Mouse (Mus musculus) heart, adult 18-20 months (tissue): ENCODE data around the gene Bdp1. TPM values are rescaled to one million over a fixed set of nuclear protein-coding genes. Genes with fewer than 3 reads are reported as not detected.
"Not testable (repeated sequence)": the region's sequence is repeated elsewhere in the genome, so short reads cannot be mapped to it uniquely, and the experiment has no call there.

ENCODE experiments used
- DNase-seq, 2 experiments: peaks; one replicate each; pipeline ENCODE4 v3.0.0; 2021 to 2022; ENCODE audit warnings: mixed read lengths in 1 of 2
- long read RNA-seq, 2 experiments: library from polyadenylated mRNA; stranded (forward); transcript quantifications; one replicate each; pipeline ENCODE4 v2.0.0; 2021
- total RNA-seq, 2 experiments: library from RNA; stranded (reverse); gene quantifications; 2 replicates each; pipeline ENCODE4 v1.2.3; 2021

Gene Bdp1
- total RNA-seq = 10 to 100 TPM; 23.9 to 28.7 TPM
- long read RNA-seq, experiment 1, partial matches to known transcripts = 0 of 1 reads
- long read RNA-seq, experiment 1, other reads (novel, unspliced or antisense) = 1 of 1 reads
- long read RNA-seq, experiment 2 = 0 reads

DNA sequence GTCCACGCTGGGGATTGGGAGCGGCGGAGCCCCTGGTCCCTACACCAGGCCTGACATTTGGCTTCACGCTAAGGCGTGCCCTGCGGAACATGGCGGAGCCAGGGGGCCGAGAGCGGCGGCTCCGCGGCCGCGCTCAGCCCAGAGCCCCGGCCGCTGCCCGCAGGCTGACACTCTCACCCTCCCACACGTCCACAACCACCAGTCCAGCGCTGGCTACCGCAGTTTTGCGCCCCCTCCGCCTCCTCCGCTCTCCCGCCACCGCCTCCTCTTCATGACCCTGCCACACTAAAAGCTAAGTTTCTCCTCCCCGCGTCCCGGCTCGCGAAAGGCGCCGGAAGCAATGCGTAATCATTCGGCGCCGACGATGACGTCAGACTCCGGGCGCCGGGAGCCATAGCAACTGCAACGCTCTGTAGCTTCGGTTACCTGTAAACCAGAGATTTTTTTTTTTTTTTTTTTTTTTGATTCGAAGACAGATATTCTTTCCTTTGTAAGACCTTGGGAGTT, at the start of gene Bdp1:
Bdp1 (minus strand) TSS at position 323 of the 507 bp plus-strand sequence.
- peak; percentile 94 to 98 for DNase-seq

- DNase-seq = peak in 1 of 2 experiments; percentile 27
Observed at GRCm38 (mm10) chr13:100152659-100153058, 48.8 kb upstream of the Bdp1 start.

DNA sequence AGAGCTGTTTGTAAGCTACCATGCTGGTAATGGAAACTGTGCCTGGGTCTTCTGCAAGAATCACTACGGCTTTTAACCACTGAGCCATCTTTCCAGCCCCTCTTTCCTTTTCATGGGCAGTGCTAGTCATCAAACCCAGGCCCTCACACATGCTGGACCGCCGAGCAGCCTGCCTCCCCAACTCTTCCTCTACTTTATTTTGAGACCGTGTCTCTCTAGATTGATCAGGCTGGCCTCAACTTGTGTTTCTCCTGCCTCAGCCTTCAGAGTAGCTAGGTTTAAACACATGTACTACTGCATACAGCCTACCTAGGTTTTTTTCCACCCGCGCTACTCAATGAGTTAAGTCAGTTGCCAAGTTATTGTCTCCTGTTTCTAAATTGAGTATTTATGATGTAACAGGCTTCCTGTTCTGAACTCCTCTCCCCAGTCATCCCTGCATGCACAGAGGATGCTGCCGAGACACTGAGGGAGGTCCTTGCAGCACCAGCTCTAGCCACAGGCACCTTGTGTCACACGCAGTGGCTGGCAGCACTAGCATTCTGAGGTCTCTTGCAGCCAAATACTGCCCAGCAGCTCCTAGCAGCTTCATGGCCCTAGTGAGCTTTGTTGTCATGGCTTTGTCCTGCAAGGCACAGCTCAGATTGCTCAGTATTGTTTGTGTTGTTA, 37.9 kb upstream of the Bdp1 start:
- no peak for DNase-seq

DNA sequence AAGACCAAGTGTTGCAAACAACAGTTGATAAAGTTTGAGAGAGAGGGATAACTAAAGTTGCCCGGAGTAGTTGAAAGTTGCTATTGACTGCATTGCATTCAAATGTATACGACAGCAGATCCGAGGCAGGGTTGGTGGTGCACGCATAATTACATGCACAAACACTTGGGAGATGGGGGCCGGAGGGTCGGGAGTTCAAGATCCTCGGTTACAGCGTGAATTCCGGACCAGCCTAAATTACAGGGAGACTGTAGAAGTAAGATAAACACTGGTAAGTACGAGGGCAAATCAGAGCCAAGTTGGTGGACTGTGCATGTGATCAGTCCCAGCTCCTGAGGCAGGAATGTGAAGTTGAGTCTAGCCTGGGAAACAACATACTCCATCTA, 21.4 kb upstream of the Bdp1 start:
- DNase-seq = peak in 1 of 2 experiments; percentile 7

DNA sequence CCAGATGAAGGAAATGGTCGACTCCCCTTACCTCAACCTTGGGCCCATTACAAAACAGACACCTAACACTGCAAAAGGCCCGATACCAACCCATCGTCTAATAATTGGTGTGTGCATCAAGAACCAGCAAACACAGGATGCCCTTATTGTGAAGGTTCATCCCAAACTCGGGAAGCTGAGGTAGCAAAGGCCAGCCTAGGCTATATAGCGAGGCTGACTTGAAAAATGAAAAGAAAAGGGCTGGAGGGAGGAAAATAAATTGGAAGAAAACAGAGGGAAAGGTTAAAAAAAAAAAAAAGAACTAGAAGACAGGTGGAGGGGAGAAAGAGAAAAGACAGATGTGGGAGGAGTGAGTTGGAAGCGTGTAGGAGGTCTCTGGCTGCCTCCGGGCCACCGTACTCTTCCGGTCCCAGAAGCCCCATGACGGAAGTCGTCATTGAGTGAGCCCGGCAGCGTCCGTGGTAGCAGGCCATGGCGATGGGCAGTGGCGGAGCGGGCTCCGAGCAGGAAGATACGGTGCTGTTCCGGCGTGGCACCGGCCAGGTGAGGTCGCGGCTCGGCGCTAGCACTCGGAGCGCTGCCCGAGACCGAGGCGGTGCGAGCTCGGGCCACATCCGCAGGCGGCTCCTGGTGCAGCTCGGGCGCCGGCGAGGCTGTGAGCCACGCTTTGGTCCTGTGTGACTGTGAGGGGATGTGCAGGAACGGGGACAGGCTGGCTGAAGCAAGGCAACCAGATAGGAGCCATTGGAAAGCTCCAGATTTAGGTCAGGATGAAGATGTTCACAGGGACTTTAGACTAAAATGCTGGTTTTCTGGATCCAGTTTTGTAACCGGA, 20.8 kb upstream of the Bdp1 start, which contains the start of gene Smn1:
Smn1 (plus strand) TSS at position 430 of the 835 bp plus-strand sequence.
- peak; percentile 96 to 98 for DNase-seq

DNA sequence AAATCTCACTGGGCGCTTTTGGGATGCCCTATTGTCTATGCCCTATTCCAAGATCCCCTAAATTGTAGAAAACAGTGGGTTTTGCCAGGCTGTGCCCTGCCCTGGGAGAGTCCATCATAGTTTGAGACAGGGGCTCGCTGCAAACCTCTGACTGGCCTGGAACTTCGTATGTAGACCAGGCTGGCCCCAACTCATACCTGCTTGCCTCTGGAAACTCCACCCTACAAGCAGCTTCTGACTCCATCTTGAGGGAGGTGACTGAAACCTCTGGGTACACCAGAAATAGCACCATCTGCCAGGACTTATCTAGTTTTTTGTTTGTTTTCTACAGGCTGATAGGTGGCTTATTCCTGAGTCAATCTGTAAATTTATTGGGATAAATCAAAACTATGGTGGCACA, 20.1 kb upstream of the Bdp1 start:
- DNase-seq = no peak

DNA sequence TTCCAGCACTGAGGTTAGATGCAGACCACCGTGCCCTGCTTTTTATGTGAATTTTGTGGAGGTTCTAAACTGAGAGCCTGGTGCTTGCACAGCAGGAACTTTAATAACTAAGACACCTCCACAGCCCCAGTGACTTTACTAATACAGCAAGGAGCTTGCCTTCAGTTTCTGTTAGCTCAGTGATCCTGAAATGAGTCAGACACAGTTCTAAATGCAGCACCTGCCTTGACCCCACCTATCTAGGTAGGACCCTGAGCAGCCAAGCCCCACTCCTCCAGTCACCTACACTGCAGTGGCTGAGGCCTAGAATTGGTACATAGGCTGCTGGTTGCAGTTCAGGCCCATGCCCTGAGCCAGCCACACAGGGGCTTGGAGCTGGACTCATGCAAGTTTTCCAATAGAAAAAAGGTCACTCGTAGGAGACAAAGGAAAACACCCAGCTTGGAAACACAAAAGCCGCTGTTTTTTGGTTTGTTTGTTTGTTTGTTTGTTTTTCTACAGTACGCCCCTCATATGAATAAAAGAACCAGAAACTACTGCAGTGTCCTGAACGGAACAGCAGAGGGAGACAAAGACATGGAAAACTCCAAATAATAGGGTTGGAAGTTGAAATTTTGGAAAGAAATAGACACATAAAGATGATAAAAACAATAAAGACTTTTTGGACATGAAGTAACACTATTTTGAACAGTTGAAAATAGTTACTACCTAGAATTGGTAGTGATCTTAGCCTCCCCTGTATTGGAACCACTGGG, 8.5 kb upstream of the Bdp1 start:
- DNase-seq = peak in 1 of 2 experiments; percentile 37

DNA sequence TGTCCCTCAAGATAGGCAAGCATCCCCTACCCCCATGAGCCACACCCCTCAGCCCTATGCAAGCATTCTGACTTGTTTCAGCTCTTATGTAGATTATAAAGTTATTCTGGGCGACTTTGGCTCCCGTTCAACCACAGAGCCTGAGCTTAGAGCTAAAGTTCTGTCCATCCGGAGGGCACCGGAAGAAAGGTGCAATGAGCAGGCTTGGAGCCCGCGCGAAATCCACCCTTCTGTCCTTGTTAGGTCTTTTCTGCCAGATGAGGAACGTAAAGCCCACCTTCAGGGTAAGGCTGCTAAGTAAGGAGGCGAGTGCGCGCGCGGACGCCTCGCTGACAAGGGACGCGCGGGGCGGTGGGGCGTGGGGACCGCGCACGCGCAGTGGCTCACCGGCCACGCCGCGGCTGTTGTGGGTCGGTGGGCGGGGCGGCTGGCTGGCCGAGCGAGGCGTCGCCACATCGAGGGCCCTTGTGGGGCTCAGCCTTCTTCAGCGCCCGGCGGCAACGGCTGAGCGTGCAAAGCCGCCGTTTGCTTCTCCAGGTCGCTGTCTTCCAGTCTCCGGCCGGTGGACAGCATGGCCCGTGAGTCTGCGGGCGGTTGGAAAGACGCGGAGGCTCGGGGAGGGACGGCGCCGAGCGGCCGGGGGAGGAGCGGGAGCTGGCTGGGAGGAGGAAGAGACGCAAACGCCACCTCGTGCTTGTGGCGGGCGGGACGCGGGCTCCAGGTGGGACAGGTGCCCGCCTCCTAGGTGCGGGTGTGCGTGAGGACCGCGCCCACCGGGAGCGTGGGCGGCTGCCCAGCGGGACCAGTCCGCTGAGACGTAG, 4.0 kb upstream of the Bdp1 start, which contains the start of gene Serf1:
Serf1 (plus strand) TSS at position 361 of the 821 bp plus-strand sequence.
- peak; percentile 85 to 87 for DNase-seq

GRCm38 (mm10) chr13:100103052-100103658, 715 bp downstream of the Bdp1 start:
- no peak for DNase-seq

- DNase-seq = no peak
Observed at GRCm38 (mm10) chr13:100098808-100099207, 5.1 kb downstream of the Bdp1 start.

GRCm38 (mm10) chr13:100071473-100071872, 32.4 kb downstream of the Bdp1 start:
- DNase-seq = no peak

DNA sequence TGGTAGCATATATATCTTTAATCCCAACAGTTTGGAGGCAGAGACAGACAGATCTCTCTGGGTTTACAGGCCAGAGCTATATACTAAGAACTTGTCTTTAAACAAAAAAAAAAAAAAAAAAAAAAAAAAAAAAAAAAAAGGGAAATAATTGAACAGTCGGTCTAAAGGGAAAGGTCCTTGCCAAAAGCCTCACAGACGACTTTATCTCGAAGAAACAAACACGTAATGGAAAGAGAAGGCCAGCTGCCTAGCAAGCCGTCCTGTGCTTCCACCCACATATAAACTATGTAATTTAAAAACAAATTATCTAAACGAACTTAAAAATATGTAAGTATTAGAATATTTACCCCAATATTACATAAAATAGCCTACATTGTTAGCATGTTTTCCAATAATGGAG, 36.0 kb downstream of the Bdp1 start:
- DNase-seq = no peak

DNA sequence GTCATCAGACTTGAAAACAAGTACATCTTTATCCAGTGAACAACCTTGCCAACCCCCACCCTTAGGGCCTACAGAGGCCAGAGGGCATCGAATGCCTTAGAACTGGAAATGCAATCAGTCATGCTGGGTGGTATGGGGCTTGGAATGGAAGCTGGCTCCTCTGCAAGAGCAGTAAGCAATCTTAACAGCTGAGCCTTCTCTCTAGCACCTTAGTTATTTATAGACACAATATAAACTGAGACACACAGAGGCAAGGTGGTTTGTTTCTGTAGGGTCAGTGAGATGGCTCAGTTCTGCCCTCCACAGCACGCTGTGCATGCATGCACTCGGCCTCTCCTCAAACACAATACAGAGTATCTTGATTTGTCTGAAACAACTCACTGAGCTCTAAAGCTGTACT, 39.9 kb downstream of the Bdp1 start:
- no peak for DNase-seq

DNA sequence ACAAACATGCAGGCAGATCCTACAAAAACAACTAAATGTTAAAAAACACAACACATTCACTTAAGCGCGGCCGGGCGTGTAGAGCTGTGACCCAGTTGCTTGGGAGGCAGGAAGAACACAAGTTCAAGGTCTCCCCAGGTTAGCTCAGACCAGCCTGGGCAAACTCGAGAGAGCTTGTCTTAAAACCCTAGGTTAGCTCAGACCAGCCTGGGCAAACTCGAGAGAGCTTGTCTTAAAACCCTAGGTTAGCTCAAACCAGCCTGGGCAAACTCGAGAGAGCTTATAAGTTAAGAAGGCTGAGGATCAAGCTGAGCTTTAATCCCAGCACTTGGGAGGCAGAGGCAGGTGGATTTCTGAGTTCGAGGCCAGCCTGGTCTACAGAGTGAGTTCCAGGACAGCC, 46.1 kb downstream of the Bdp1 start:
- DNase-seq = not testable (repeated sequence)

GRCm38 (mm10) chr13:100026013-100026412, 77.9 kb downstream of the Bdp1 start:
- DNase-seq = no peak

DNA sequence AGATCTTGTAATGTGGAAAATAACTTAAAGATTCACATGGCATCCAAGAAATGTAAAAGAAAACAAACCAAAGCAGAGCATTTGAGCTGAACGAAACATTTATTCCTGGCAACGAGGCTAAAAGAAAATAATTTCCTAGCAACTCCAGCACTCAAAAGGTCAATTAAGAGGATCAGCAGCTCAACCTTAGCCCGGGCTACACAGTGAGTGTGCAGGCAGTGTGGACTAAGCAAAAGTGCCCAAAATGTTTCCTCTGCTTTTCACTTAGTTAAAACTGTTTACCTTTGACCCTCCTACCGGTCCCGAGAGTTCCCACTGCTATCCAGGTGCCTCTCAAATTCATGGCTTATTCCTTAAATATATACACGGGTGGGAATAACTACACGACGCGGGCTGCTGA, 87.0 kb downstream of the Bdp1 start:
- no peak for DNase-seq

- no peak for DNase-seq
Observed at GRCm38 (mm10) chr13:100015937-100016336, 87.9 kb downstream of the Bdp1 start.

DNA sequence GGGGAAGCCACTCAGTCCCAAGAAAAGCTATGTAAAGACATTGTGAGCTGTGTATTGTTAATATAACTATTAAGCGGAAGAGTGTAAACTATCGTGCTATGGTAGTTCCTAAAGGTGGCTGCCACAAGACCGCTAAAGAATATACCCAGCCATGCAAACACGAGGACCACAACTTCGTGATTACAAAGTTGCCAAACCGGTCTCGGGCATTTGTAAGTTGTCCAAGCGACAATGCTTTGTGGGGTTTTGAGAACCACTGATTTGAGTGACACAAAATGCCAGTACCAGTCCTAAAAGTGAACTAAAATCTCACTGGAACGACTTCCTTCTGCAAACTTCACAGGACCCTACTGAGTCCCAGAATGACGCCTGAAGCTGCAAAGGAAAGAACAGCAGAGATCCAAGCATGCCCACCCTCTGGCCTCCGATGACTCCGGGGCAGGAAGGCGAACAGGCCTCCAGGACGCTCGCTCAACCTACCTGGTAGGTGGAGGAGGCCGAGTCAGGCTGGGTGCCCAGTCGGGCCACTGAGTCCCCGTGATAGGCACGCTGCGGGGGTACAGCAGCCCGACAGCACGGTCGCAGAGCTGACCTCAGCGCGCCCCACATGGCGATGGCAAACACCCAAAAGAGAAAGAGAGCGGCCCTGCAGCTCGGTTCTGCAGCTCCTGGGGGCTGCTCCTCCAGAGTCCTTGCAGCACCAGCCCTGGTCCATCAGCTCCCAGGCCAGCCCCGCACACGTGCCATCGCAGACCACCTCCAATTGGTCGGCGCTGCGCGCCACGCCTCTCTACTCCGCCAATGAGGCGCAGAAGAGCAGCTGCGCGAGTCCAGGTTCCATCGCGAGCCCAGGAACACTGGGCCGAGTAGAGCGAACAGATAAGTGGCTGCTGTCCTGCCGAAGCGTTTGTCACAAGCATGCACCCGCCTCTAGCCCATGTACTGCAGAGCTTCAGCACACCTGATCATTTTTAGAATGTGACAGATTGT, 88.7 kb downstream of the Bdp1 start, which contains the start of gene Mccc2:
Mccc2 (minus strand) TSS at position 734 of the 990 bp plus-strand sequence.
- peak; percentile 86 to 91 for DNase-seq

- no peak for DNase-seq
Observed at GRCm38 (mm10) chr13:100005911-100006496, 97.9 kb downstream of the Bdp1 start.
